Mouse (Mus musculus) CH12.LX (cell line): ENCODE results near the gene Gls. TPM values are rescaled to one million over a fixed set of nuclear protein-coding genes. Genes with fewer than 3 reads are reported as not detected.

ENCODE experiments used
- DNase-seq: peaks from one replicate; pipeline ENCODE4 v3.0.0-alpha.2; 2013; ENCODE audit errors: extremely low read depth
- H3K27ac ChIP-seq: 2 replicates; pipeline ENCODE4 v1.5.1; 2012; ENCODE audit warnings: low read depth, mild to moderate bottlenecking, control low read depth, moderate library complexity; ENCODE audit not compliant: insufficient read depth
- H3K27me3 ChIP-seq: replicated peaks from 2 replicates; pipeline ENCODE3; 2012; ENCODE audit warnings: inconsistent platforms
- H3K36me3 ChIP-seq, 2 experiments: replicated peaks in 1 of 2; 2 replicates each; pipeline versions ENCODE3 to v1.6.1; 2012; ENCODE audit warnings: inconsistent platforms in 1 of 2, low read length in 1 of 2, mild to moderate bottlenecking in 1 of 2, mixed read lengths in 1 of 2, moderate library complexity in 1 of 2; ENCODE audit not compliant: control insufficient read depth in 1 of 2, insufficient read depth in 1 of 2
- H3K4me1 ChIP-seq, 2 experiments: 2 replicates each; pipeline ENCODE4 v1.6.1; 2012; ENCODE audit warnings: inconsistent platforms in 1 of 2, moderate library complexity in 1 of 2; ENCODE audit not compliant: insufficient read depth in 2 of 2, control insufficient read depth in 1 of 2
- H3K4me2 ChIP-seq: 2 replicates; pipeline ENCODE4 v1.6.1; 2012; ENCODE audit warnings: low read depth, mild to moderate bottlenecking, control low read depth; ENCODE audit not compliant: poor library complexity, insufficient read depth, severe bottlenecking
- H3K4me3 ChIP-seq, 3 experiments: fragments of 150-350 bp in 1 of 3; sonication (generic) in 1 of 3; replicated peaks in 1 of 3; 2 replicates each; pipeline versions ENCODE3 to v1.5.1; 2011 to 2012; ENCODE audit warnings: low read depth in 2 of 3, low read length in 2 of 3, mild to moderate bottlenecking in 2 of 3, moderate library complexity in 2 of 3, control low read depth in 1 of 3, improper control_type of control experiment in 1 of 3, inconsistent platforms in 1 of 3, mixed read lengths in 1 of 3; ENCODE audit not compliant: poor library complexity in 1 of 3
- H3K79me2 ChIP-seq: replicated peaks from 2 replicates; pipeline ENCODE4 v1.6.1; 2012; ENCODE audit warnings: mild to moderate bottlenecking, moderate library complexity; ENCODE audit not compliant: control insufficient read depth, poor library complexity, insufficient read depth, severe bottlenecking; ENCODE audit errors: extremely low read depth
- H3K9ac ChIP-seq: 2 replicates; pipeline ENCODE4 v1.6.1; 2012; ENCODE audit warnings: low read depth, mild to moderate bottlenecking, control low read depth, moderate library complexity; ENCODE audit not compliant: insufficient read depth
- H3K9me3 ChIP-seq: replicated peaks from 2 replicates; pipeline ENCODE3; 2012; ENCODE audit warnings: low read length, inconsistent platforms, mixed read lengths
- BHLHE40 ChIP-seq: IDR thresholded peaks from 2 replicates; pipeline ENCODE4 v1.6.1; 2011; ENCODE audit warnings: mild to moderate bottlenecking, low read depth, low read length, improper control_type of control experiment
- E2F4 ChIP-seq: IDR thresholded peaks from 2 replicates; pipeline ENCODE4 v1.6.1; 2011; ENCODE audit warnings: low read depth, low read length, improper control_type of control experiment; ENCODE audit not compliant: insufficient replicate concordance
- ELF1 ChIP-seq: IDR thresholded peaks from 2 replicates; pipeline ENCODE4 v1.6.1; 2014; ENCODE audit warnings: low read depth, mild to moderate bottlenecking, inconsistent platforms, low read length, improper control_type of control experiment
- ETS1 ChIP-seq: conservative IDR thresholded peaks from 2 replicates; pipeline ENCODE4 v1.6.1; 2012; ENCODE audit warnings: low read depth, mild to moderate bottlenecking, inconsistent platforms, low read length, improper control_type of control experiment, moderate library complexity
- HCFC1 ChIP-seq: IDR thresholded peaks from 2 replicates; pipeline ENCODE4 v1.6.1; 2012; ENCODE audit warnings: low read depth, mild to moderate bottlenecking, inconsistent platforms, low read length, improper control_type of control experiment
- JUND ChIP-seq: conservative IDR thresholded peaks from 2 replicates; pipeline ENCODE4 v1.6.1; 2011; ENCODE audit warnings: low read depth, low read length, improper control_type of control experiment
- KAT2A ChIP-seq: IDR thresholded peaks from 2 replicates; pipeline ENCODE4 v1.6.1; 2012; ENCODE audit warnings: low read length, improper control_type of control experiment, inconsistent platforms; ENCODE audit not compliant: insufficient replicate concordance
- MAX ChIP-seq: IDR thresholded peaks from 2 replicates; pipeline ENCODE4 v1.6.1; 2011; ENCODE audit warnings: low read length, improper control_type of control experiment
- MAZ ChIP-seq: IDR thresholded peaks from 2 replicates; pipeline ENCODE4 v1.6.1; 2012; ENCODE audit warnings: low read depth, mild to moderate bottlenecking, inconsistent platforms, low read length, improper control_type of control experiment, moderate library complexity
- MXI1 ChIP-seq: IDR thresholded peaks from 2 replicates; pipeline ENCODE4 v1.6.1; 2011; ENCODE audit warnings: mild to moderate bottlenecking, low read depth, low read length, improper control_type of control experiment
- NRF1 ChIP-seq: IDR thresholded peaks from 2 replicates; pipeline ENCODE4 v1.6.1; 2014; ENCODE audit warnings: low read depth, mild to moderate bottlenecking, inconsistent platforms, low read length, improper control_type of control experiment, moderate library complexity
- PAX5 ChIP-seq: IDR thresholded peaks from 2 replicates; pipeline ENCODE4 v1.6.1; 2012; ENCODE audit warnings: low read length, inconsistent platforms, mixed read lengths
- POLR2AphosphoS2 ChIP-seq: IDR thresholded peaks from 2 replicates; pipeline ENCODE4 v1.6.1; 2011; ENCODE audit warnings: low read depth, low read length, improper control_type of control experiment
- RCOR1 ChIP-seq: conservative IDR thresholded peaks from 2 replicates; pipeline ENCODE4 v1.6.1; 2012; ENCODE audit warnings: low read depth, mild to moderate bottlenecking, inconsistent platforms, low read length, improper control_type of control experiment
- SIN3A ChIP-seq: IDR thresholded peaks from 2 replicates; pipeline ENCODE4 v1.6.1; 2012; ENCODE audit warnings: low read length, improper control_type of control experiment, inconsistent platforms
- TBP ChIP-seq: conservative IDR thresholded peaks from 2 replicates; pipeline ENCODE4 v1.6.1; 2011; ENCODE audit warnings: low read depth, low read length, improper control_type of control experiment
- TCF12 ChIP-seq: IDR thresholded peaks from 2 replicates; pipeline ENCODE4 v1.6.1; 2014; ENCODE audit warnings: low read depth, mild to moderate bottlenecking, inconsistent platforms, low read length, improper control_type of control experiment
- USF2 ChIP-seq: conservative IDR thresholded peaks from 2 replicates; pipeline ENCODE4 v1.6.1; 2011; ENCODE audit warnings: low read depth, low read length, improper control_type of control experiment
- ZKSCAN1 ChIP-seq: IDR thresholded peaks from 2 replicates; pipeline ENCODE4 v1.6.1; 2012; ENCODE audit warnings: low read depth, inconsistent platforms, low read length, improper control_type of control experiment, borderline replicate concordance
- ZMIZ1 ChIP-seq: IDR thresholded peaks from 2 replicates; pipeline ENCODE4 v1.6.1; 2012; ENCODE audit warnings: low read depth, mild to moderate bottlenecking, inconsistent platforms, low read length, improper control_type of control experiment
- ZNF384 ChIP-seq: IDR thresholded peaks from 2 replicates; pipeline ENCODE4 v1.6.1; 2012; ENCODE audit warnings: low read depth, low read length, improper control_type of control experiment, inconsistent platforms
- dilution Hi-C: fragments of 300-500 bp; cut with MboI; formaldehyde crosslinking; loops from 2 replicates; pipeline ENCODE4 v1.14.3; 2020; ENCODE audit warnings: low sequenced_read_pairs; ENCODE audit not compliant: extremely low pct_unique_long_range_greater_than_20kb, extremely low pct_ligation_motif_present
- in situ Hi-C: fragments of 300-500 bp; cut with MboI; formaldehyde crosslinking; loops from 3 replicates; pipeline ENCODE4 v1.14.3; 2019; ENCODE audit warnings: low sequenced_read_pairs, low pct_ligation_motif_present, low pct_unique_long_range_greater_than_20kb, mixed read lengths
- polyA plus RNA-seq: library from polyadenylated mRNA; unstranded; fragments of >175 nt; gene quantifications from 2 replicates; pipeline ENCODE4 v1.2.1, GENCODE M21; 2012; ENCODE audit warnings: low read depth; ENCODE audit not compliant: insufficient read length
- total RNA-seq, 2 experiments: library from RNA; depleted of rRNA; stranded (reverse); fragments of 300-350 nt in 1 of 2; fragments of >200 nt in 1 of 2; gene quantifications; 2 replicates each; pipeline ENCODE4 v1.2.3; 2012 to 2014

The Gls gene
- total and polyA plus RNA-seq, 3 experiments = 107 to 182 (median 150) TPM

GRCm38 (mm10) chr1:52124818-52125217, 108.2 kb downstream of the Gls start:
- H3K27ac ChIP-seq = no peak overlapping the region
- dilution Hi-C loops = no loop called here
- TF ChIP-seq TCF12 = no peak
- no peak for TF ChIP-seq MAZ
- TF ChIP-seq TBP = no peak
- no peak for TF ChIP-seq SIN3A
- no peak for TF ChIP-seq MAX
- TF ChIP-seq JUND = no peak
- TF ChIP-seq POLR2AphosphoS2 = no peak
- TF ChIP-seq NRF1 = no peak
- TF ChIP-seq USF2 = no peak
- TF ChIP-seq ELF1 = no peak
- TF ChIP-seq ZMIZ1 = no peak
- TF ChIP-seq HCFC1 = no peak
- TF ChIP-seq ETS1 = no peak
- TF ChIP-seq E2F4 = no peak
- no peak for TF ChIP-seq ZKSCAN1
- TF ChIP-seq RCOR1 = no peak
- no peak for TF ChIP-seq PAX5
- no peak for TF ChIP-seq BHLHE40
- no peak for TF ChIP-seq KAT2A
- no peak for TF ChIP-seq ZNF384
- TF ChIP-seq, all 38 proteins: peak for 0

GRCm38 (mm10) chr1:52121052-52121451, 112.0 kb downstream of the Gls start:
- in situ Hi-C loops = loop anchor here (25.0 kb wide), 1 partner anchor 516 kb away; the partner anchor contains the start of gene Nemp2
- H3K4me2 ChIP-seq = peak overlapping the region; percentile 92
- DNase-seq = no peak
- TF ChIP-seq PAX5 = no peak
- TF ChIP-seq MXI1 = no peak
- TF ChIP-seq ZNF384 = no peak
- TF ChIP-seq, all 38 proteins: peak for 0
- Histone ChIP-seq H3K27me3 (peaks cover 2% of the 10 kb centered on the region), H3K36me3 (peaks cover 36 to 43% of the 10 kb centered on the region in 2 experiments), H3K9me3 (no peaks in the 10 kb centered on the region), H3K9ac (peak overlapping the region; percentile 74; the same call in 1 of the 2 replicates), H3K27ac (no peak overlapping the region; the same call in 1 of the 2 replicates), H3K79me2 (peaks cover 40% of the 10 kb centered on the region), H3K4me1 (peaks cover 10 to 45% of the 10 kb centered on the region in 2 experiments; a peak in 3 of 4 replicates), H3K4me3 (peak overlapping the region; percentile 57 to 98 (median 93))
- dilution Hi-C loops = no loop called here

More at GRCm38 (mm10) chr1:52124818-52125217, 108.2 kb downstream of the Gls start:
- H3K4me1 ChIP-seq = peaks cover 16 to 66% of the 10 kb centered on the region in 2 experiments
- no peaks in the 10 kb centered on the region for H3K9me3 ChIP-seq
- H3K4me2 ChIP-seq = no peak overlapping the region; the same call in 1 of the 2 replicates
- no peak overlapping the region for H3K9ac ChIP-seq
- in situ Hi-C loops = loop anchor here (25.0 kb wide), 1 partner anchor 512 kb away; the partner anchor contains the start of gene Nemp2
- DNase-seq = no peak
- no peak overlapping the region for H3K4me3 ChIP-seq
- H3K36me3 ChIP-seq = peaks cover 64 to 70% of the 10 kb centered on the region in 2 experiments
- H3K27me3 ChIP-seq = no peaks in the 10 kb centered on the region
- peaks cover 35% of the 10 kb centered on the region for H3K79me2 ChIP-seq
